Mouse (Mus musculus): ENCODE measurements around the gene Csgalnact2. TPM values are rescaled to one million over a fixed set of nuclear protein-coding genes. Genes with fewer than 3 reads are reported as not detected.

Gene Csgalnact2
- total RNA-seq, 2 experiments from 2014 or later: 11.5 to 12.8 TPM

Small RNA genes lying within 50 kb of the gene (microRNA-seq; reads per million reads assigned to microRNA genes)
- 30.3 to 38.4 reads per million in 2 experiments for gene Mir7044

Other genes starting within 250 kb of the Csgalnact2 start
- 100 to 1,000 TPM; 123 to 145 TPM for gene Hnrnpf, start 238.8 kb downstream of the Csgalnact2 start, total RNA-seq (2021)
- gene Fxyd4, start 201.4 kb downstream of the Csgalnact2 start, total RNA-seq (2021): not detected
- 100 to 1,000 TPM; 121 to 129 TPM for gene Rasgef1a, start 127.7 kb downstream of the Csgalnact2 start, total RNA-seq (2021)
- 1 to 10 TPM; 6.3 TPM for gene Ret, start 58.6 kb upstream of the Csgalnact2 start, total RNA-seq (2021)